Mouse (Mus musculus): Measurements from ENCODE around the gene Vezt.

The Vezt gene

DNA sequence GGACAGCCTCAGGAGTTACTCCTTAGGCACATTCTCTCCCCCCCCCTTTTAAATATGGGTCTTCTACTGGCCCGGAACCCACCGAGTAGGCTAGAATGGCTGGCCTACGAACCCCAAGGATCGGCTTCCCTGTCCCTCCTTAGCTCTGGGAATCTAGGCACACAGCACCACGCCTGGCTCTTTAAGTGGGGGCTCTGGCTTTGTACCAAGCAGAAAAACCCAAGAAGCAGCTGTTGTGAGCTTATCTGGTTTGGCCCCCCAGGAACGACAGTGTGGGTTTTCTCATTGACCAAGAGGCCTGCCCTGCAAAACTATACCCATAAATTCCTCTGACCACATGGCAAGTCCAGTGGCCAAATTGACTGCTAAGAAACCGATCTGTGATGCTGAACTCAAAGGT, 82.1 kb downstream of the Vezt start:
- no peak for DNase-seq (ENCODE audit: low spot score in 2 of 2)

DNA sequence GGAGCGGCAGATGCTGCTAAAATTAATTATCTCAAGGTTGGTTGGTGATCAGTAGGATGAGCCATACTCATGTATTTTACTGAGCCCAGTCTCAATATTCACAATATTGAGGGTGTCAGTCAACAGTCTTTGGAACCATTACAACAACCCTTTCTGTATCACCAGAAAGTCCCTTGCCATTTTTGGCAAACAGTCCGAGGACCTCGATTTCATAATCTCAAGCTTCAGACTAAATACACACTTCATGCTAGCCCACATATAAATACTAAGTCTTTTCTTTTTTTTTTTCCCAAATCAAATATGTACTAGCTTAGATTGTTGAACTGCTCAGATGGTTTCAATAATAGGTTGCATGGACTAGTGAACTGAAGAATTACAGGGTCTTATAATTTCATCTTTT, 84.6 kb downstream of the Vezt start:
- no peak for DNase-seq (ENCODE audit: low spot score in 2 of 2)

DNA sequence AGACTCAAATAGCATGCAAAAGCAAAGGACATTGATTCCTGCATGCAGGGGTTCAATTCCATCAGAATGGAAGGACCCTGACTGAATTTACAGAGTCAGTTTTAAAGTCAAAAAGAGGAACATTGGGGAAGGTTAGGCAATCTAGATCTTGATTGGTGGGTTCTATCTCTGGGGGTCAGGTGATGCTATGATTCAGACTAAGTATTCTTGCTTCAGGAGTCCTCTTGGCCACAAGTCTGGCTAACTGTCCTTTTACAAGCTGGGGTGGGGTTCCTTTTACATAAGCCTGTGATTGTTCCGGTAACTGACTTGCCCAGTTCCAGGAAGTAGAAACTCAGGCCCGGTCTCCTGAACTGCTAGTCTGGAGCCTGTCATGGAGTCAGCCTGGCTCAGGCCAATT, 85.7 kb downstream of the Vezt start:
- DNase-seq (ENCODE audit: low spot score in 2 of 2), result no peak

DNA sequence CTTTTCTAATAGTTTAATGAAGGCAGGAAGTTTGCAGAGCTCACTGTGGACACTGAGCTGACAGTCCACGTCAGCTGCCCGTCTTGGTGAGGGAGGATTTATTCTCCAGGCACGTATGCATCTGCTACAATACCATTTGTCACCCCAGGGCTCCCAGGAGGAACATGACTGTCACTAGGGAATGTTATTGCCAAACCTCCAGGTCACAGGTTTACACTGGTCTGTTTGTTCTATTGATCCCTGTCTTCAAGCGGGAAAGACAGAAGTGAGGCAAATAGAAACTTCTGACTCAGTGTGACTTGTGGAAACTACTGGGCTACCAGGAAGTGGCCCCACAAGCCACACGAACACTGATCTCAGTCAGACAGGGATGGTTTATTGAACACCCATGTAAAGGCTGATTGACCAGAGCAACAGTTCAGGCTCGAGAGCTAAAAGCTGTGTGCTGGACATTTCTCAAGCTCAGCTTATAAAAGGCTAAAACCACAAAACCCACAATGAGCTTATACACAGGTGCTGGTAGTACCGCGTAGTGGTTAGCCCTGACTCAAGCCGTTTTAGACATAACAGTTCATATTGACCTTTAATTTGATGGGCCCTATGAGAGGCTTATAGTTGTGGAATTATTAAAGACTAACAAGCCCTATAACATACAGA, 89.6 kb downstream of the Vezt start:
- DNase-seq (ENCODE audit: low spot score in 2 of 2), result no peak

DNA sequence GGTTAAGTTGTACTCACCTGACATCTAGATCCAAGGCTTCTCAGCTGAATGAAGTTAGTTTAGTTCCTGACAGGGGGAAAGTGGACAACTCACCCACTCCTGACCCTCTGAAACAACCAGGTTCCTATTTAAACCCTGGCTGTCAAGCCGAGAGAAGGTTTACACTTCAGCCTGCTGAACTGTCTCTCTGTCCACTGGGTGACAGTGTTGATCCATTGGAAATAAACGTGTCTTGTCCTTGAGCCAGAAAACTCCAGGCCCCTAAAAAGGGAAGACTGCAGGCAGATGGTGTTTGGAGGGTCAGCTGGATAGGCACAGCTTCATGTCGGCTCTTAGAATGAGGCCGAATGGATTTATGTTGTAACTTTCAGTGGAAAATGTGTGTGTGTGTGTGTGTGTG, 90.3 kb downstream of the Vezt start:
- DNase-seq (ENCODE audit: low spot score in 2 of 2), result peak in 1 of 2 experiments; percentile 24

DNA sequence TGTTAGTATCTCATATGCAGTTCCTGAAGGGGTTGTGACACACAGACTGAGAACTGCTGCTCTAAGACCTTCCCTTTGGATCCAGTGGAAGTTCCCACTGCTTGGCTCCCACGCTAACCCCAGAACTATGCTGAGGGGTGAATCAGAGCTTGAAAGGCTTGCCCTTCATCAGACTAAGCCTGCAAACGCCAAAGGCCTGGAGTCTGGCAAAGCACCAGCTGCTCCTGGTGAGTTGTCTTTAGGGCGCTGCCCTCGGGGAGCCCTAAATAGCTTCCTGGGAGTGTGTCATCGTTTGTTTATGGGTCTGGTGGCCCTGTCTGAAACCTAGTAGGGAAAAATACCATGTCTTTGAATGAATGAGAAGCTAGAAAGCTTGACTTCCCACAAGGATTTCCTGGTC, 91.4 kb downstream of the Vezt start:
- DNase-seq (ENCODE audit: low spot score in 2 of 2), result no peak

DNA sequence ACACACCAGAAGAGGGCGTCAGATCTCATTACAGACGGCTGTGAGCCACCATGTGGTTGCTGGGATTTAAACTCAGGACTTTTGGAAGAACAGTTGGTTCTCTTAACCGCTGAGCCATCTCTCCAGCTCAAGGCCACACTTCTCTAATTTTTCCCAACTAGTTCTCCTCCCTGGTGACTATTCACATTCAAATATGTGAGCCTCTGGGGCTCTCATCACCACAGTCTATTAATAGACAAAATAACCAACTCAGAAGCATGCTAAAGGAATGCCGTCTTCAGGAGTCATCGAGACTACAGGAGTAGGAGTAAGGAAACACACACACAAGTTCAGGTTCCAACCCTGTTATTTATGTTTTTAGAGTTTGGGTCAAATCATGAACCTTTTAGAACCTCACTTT, 95.3 kb downstream of the Vezt start:
- DNase-seq (ENCODE audit: low spot score in 2 of 2), result no peak

DNA sequence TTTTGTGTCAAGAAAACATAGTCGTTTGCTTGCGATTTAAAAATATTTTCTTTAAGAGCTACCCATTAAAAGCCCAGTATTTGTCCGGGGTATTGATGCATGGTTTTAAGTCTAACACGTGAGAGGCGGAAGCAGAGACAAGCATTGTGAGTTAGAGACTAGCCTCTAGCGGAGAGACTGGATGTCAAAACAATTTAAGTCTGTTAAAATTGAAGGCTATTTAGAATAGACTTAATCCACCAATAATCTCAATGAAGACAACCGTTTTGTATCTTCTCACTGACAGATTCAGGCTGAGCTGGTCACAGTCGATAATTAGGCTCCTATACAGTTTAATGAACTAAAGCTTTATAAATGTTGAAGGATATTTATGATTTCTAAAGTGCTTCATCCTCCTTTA, 95.9 kb downstream of the Vezt start:
- no peak for DNase-seq (ENCODE audit: low spot score in 2 of 2)

DNA sequence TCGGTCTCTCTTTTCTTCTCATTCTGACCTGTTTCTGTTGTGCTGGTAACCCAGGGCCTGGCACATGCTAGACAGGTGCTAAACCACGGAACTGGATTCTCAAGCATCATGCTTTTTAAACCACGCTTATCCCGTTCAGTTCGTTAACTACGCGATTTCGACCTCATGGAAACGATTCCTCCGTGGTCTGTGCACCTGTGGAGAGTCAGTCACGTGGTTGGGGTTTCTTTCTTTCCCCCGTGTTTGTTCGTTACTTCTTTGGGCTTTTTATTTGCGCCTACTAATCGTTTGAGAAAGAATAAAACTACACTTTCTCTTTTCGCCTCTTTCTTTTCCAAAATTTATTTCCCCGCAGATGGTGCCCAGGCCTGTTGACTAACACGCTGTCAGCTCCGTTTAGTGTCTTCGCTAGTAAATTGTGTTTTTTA, 96.8 kb downstream of the Vezt start:
- DNase-seq (ENCODE audit: low spot score in 2 of 2), result no peak

DNA sequence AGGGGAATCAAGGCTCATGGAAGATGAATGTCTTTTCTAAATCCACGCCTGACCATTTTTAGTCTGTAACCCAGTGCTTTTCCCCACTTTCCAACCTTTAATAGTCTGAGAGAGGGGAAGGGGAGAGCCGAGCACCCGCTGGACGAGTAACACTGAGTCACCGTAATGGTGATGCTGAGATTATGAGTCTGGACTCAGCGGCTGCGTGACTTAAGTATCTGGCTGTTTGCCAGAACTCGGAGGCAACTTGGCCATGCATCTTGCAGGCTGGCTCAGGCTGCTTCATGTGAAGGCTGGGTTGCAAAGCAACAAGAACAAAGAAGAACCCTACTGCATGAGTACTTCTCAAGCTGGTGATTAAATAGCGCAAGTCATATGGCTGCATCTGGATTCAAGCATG, 101.6 kb downstream of the Vezt start:
- no peak for DNase-seq (ENCODE audit: low spot score in 2 of 2)

DNA sequence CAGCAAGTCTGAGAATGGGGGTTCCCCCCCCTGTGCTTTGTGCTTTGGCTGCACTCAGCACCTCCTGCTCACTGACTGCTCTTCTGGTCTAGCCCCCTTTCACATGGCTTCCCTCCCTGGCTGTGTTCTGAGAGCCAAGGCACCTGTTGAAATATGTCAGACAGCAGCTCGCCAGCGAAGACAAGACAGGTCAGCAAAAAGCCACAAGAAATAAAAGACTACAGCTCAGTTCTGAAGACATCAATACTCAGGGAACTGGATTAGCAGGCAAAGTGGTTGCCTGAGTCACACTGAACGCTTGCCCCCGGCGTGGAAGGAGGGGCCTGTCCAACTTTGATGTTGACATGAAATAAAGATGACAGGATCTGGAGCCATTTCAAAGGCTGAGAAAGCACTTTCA, 102.8 kb downstream of the Vezt start:
- no peak for DNase-seq (ENCODE audit: low spot score in 2 of 2)

DNA sequence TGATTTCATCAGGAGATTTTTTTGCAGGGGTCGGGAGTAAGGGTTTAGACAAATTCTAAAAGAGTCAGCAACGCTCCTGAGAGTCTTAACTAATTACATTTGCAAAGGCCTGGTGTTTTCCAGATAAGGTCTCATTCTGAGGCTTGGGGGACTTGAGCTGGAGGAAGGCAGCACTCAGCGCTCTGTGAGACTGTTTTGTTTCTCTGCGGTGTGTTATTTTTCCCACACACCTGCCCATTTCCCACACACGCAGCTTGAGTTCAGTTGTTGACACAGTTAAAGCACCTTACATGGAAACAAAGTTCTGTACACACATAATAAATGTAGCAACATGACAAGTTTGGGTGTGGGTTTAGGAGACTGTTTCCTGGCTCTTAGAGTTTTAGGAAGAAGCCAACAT, 103.6 kb downstream of the Vezt start:
- DNase-seq (ENCODE audit: low spot score in 2 of 2), result no peak

DNA sequence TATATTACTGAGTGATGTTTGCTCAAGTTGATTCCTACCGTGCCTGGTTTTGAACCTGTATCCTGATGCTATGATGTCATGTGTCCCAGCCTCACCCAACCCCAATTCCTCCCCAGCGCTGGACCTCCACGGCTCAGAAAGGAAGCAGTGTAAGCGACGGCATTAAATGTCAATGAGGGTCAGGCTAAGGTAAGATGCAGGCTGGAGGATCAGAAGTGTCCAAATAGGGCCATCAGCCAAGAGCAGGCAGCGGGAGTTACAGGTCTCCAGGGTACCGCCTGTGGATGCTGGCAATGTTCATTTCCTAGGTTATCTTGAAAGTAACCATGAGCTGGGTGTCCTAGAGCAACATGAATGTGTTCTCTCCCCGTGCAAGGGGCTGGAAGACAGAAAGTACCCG, 104.2 kb downstream of the Vezt start:
- DNase-seq (ENCODE audit: low spot score in 2 of 2), result no peak

DNA sequence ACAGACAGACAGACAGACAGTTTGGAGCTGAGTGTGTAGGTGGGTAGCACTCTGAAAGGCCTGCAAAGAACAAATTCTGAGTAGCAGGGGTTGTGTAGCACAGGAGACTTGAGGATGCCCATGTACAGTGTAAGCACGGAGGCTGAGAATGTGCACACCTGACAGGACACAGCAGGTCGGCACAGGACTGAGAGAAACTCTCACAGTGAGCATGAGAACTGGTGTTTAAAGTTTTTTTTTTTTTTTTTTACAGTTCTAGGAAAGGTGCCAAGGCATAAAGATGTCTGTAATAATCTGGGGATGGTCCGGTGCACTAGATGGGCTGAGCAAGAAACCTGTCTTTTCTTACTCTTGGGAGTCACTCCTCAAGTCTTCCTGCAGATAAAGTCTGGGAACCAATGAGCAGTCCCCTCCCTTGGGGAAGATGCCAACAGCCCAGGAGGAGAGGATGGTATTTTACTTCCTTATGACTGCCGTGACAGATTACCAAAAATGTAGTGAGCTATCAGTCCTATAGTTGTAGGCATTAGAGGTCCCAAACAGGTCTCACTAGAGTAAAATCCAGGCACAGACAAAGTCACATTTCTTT, 105.3 kb downstream of the Vezt start:
- no peak for DNase-seq (ENCODE audit: low spot score in 2 of 2)

DNA sequence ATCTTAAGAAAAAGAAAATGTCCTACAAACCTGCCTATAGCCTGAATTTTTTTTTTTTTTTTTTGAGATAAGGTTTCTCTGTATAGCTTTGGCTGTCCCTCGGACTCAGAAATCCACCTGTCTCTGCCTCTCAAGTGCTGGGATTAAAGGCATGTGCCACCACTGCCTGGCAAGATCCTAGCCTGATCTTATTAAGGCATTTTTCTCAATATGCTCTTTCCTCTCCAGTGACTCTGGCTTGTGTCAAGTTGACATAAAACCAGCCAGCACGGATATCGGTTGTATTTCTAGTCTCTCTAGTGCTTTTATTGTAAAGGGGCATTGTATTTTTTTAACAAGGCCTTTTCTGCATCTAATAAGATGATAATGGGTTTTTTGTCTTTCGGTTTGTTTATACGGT, 111.0 kb downstream of the Vezt start:
- DNase-seq (ENCODE audit: low spot score in 2 of 2), result no peak

DNA sequence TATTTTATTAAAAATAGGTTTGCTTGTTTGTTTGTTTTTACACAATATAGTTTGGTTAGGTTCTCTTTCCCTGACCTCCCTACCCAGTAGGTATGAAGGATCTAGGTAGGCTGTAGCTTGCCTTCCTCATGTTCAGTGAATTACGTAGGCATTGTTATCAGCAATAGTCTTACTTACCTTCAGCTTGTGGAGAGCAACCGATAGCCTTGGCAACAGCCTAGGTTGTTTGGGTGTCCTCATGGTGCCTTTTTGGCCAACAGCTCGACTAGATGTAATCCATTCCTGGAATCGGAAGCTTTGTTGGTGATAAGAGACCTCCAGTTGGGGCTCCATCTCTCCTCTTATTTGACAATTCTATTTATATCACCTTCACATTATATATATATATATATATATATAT, 114.5 kb downstream of the Vezt start:
- DNase-seq (ENCODE audit: low spot score in 2 of 2), result no peak

DNA sequence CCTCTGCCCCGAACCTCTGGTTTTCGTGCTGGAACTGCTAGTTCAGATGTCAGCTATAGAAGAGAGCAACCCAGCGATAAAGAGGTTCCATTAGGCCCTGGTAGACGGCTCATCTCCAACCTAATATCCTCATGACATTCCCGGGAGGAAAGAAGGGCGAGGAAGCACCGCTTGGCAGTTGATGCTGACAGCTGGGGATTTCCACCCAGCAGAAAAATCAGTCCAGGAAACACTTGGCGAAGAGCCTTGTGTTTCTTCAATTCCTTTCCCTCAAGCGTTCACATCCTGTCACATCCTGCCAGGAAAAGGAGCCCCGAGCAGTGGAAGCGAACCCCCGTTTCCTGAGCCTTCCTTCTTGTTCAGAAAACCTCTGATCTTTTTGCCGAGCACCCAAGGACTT, 116.4 kb downstream of the Vezt start:
- DNase-seq (ENCODE audit: low spot score in 2 of 2), result no peak

DNA sequence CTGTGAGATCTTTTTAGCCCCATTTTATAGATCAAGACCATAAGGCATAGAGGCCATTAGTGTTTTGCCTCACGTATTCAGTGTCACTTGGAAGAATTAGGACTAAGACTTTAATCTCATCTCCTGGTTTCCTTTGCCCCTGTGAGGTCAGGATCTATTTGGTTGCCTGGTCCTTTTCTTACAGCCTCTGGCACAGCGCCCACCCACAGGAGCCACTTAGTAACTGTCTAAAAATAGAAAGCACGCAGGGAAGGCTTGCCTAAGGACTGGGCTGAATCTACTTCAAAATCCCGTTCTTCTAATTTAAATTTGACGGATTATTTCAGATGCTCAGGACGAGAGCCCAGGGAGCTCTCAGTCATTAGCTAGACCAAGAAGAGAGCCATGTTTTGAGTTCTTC, 116.9 kb downstream of the Vezt start:
- DNase-seq (ENCODE audit: low spot score in 2 of 2), result no peak

DNA sequence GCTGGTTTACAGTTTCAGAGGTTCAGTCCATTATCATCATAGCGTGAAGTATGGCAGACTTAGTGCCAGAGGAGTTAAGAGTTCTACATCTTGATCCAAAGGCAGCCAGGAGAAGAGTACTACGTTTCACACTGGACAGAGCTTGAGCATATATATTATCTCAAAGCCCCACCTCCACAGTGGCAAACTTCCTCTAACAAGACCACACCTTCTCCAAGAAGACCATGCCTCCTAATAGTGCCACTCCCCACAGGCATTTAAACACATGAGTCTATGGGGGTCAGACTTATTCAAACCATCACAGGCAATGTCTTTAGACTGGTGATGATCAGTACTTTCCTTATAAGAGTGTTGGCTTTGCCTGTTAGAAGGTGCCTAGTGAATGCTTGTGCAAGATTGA, 117.5 kb downstream of the Vezt start:
- DNase-seq (ENCODE audit: low spot score in 2 of 2), result no peak

DNA sequence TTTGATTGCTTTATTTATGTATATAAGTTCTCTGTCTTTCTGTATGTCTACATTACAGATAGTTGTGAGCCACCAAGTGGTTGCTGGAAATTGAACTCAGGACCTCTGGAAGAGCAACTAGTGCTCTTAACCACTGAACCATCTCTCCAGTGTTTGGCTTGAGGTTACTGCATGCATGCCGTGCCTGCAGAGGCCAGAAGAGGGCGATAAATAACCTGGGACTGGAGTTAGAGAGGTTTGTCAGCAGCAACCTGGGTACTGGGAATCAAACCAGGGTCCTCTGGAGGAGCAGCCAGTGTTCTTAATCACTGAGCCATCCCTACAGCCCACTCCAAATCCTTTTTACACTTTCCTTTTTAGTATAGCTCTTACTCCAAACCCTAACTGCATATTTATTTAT, 118.8 kb downstream of the Vezt start:
- DNase-seq (ENCODE audit: low spot score in 2 of 2), result no peak

DNA sequence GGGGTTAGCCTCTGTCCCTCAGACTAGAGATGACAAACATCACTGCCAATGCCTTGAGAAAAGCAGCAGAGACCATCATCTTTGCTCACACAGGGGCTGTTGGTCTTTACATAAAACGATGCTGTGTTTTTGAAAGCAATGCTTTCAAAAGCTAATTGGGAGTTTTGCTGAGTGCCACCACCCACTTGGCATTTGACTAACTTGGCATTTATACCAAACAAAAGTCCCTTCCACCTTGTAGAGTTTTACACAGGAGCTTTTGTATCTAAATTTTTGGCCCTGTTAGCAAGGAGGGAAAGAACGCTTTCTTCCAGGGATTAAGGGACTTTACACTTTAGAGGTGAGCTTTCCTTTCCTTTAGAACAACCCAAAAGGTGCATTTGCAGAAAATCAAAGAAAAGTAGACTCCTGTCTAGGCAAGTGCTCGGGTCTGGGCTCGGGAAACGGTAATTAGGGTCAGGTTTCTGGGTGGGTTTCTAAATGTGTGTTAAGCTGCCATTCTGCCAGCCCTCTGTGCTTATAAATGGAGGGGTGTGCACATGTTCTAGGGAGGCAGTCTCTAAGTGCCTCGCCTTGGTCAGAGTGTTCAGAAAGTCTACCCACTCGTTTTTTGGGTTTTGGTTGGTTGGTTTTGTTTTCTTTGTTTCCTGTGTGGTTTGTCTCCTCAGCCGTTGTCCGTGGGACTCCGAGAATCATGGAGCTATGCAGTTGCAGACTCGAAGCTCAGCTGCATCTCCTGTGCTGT, 119.9 kb downstream of the Vezt start:
- DNase-seq (ENCODE audit: low spot score in 2 of 2), result no peak

DNA sequence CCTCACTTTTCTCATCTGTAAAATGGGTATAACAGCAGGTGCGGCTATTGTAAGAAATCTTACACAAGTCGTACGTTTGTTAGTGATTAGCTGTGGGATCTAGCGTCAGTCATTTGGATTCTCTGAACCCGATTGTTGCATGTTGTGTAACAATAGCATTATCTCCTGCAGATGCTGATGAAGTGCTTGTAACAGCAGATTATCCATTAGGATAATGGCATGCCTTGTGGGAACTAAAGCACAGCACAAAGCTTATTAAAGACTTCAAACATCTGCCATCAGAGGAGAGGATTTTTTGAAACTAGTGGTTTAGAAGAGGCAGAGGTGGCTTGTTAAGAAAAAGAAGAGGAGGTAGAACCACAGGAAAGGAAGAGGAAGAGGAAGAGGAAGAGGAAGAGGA, 122.1 kb downstream of the Vezt start:
- no peak for DNase-seq (ENCODE audit: low spot score in 2 of 2)

DNA sequence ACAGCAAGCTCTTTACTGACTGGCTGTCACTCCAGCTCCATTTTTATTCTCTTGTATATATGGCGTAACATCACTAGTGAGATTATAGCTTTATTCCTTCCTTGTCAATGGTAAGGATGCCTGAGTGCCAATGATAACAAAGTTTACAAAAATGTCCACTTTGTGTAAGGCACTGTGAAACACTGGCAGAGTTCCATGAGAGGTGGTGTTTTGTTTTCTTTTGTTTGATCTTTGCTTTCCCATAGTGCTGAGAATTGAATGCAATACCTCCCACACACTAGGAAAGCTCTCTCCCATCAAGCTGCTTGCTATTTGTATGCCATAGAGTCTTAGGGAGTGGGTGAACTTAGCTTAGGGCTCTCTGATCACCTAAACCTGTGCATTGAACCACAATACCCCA, 122.7 kb downstream of the Vezt start:
- no peak for DNase-seq (ENCODE audit: low spot score in 2 of 2)

Data from frontal cortex, postnatal 10 days (tissue).